ENCODE assay signal across 8 mouse cellular contexts in the genomic region with DNA sequence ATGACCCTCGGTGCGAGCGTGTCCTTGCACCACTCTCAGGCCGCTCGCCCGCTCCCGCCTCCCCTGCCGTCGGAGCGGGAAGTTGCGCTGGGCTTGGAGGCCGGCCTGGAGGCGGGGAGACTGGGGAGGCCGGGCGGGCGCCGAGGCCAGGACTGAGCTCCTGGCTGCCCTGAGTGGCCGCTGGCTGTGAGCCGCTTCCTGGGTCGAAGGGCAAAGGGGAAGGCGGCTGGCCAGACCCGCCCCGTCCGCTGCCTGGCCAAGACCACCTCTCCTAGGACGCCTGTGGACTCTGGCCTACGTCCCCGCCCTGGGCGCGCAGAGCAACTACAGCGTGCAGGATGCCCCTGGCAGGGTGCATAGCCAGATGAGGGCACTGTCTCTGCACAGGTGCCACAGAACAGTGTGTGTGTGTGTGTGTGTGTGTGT. TPM values are rescaled to one million over a fixed set of nuclear protein-coding genes. Genes with fewer than 3 reads are reported as not detected.
A peak's percentile ranks its signal among the peaks of the same experiment; 100 is the strongest.
DNase-seq lines count a peak whose midpoint lies in the region; ATAC-seq and TF ChIP-seq lines count a peak whose summit lies in the region.

No protein-coding gene starts in this region.

- H3K9ac ChIP-seq in hindbrain, embryonic 14.5 days, result peak overlapping the region; percentile 87
- no peak overlapping the region for H3K9ac ChIP-seq in lung, postnatal 0 days (replicated peaks; ENCODE audit: low read depth)

- H3K4me3 ChIP-seq in hindbrain, embryonic 14.5 days (replicated peaks; ENCODE audit: low read length), result peak overlapping the region; percentile 66
- H3K4me3 ChIP-seq in lung, postnatal 0 days (ENCODE audit: low read depth, low read length), result peak overlapping the region; percentile 87

- peak; percentile 57 for ATAC-seq in hindbrain, embryonic 14.5 days (ENCODE audit: low FRiP score)
- peak; percentile 87 for ATAC-seq in lung, postnatal 0 days

- peaks cover 25% of the 10 kb centered on the region for H3K4me1 ChIP-seq in hindbrain, embryonic 14.5 days (replicated peaks; ENCODE audit: control insufficient read depth, insufficient read depth, low read length)
- H3K4me1 ChIP-seq in lung, postnatal 0 days (ENCODE audit: insufficient read depth, low read depth, low read length), result peaks cover 12% of the 10 kb centered on the region; the same call in 1 of the 2 replicates

- TF ChIP-seq EP300 in lung, postnatal 0 days (IDR thresholded peaks at IDR 0.05), result no peak

- H3K4me2 ChIP-seq in hindbrain, embryonic 14.5 days (replicated peaks), result peak overlapping the region; percentile 72
- H3K4me2 ChIP-seq in lung, postnatal 0 days (replicated peaks; ENCODE audit: low read depth, low read length), result peak overlapping the region; percentile 93

- TF ChIP-seq CTCF in lung, postnatal 0 days (IDR thresholded peaks at IDR 0.05), result peak; percentile 61

- no peaks in the 10 kb centered on the region for H3K36me3 ChIP-seq in hindbrain, embryonic 14.5 days (replicated peaks; ENCODE audit: control insufficient read depth, insufficient read depth)
- H3K36me3 ChIP-seq in lung, postnatal 0 days (ENCODE audit: insufficient read depth, low read length), result no peaks in the 10 kb centered on the region

- H3K9me3 ChIP-seq in hindbrain, embryonic 14.5 days (ENCODE audit: control insufficient read depth, low read length), result no peaks in the 10 kb centered on the region
- no peaks in the 10 kb centered on the region for H3K9me3 ChIP-seq in lung, postnatal 0 days (ENCODE audit: low read length)

- peak; percentile 8 for DNase-seq in T-cell, adult 2 months (ENCODE audit: low spot score)
- peak; percentile 58 to 59 for DNase-seq in cerebellum, postnatal 14 days
- peak; percentile 42 to 57 for DNase-seq in frontal cortex, postnatal 36 days (ENCODE audit: low spot score in 2 of 2)
- DNase-seq in hindbrain, embryonic 14.5 days (ENCODE audit: low spot score), result no peak
- DNase-seq in layer of hippocampus, postnatal 25 days (ENCODE audit: extremely low spot score in 1 of 2, low spot score in 1 of 2), result peak; percentile 50 to 53
- peak; percentile 91 for DNase-seq in lung, postnatal 0 days (ENCODE audit: low spot score)
- DNase-seq in ovary, postnatal 14 days (ENCODE audit: low spot score), result peak; percentile 86
- peak; percentile 83 to 87 for DNase-seq in urinary bladder, postnatal 4 days (ENCODE audit: low spot score in 2 of 2)

- peak overlapping the region; percentile 8; the same call in 1 of the 2 replicates for H3K27ac ChIP-seq in hindbrain, embryonic 14.5 days
- H3K27ac ChIP-seq in lung, postnatal 0 days (ENCODE audit: low read length), result peak overlapping the region; percentile 88

- H3K27me3 ChIP-seq in hindbrain, embryonic 14.5 days (ENCODE audit: control insufficient read depth, insufficient read depth, low read length), result no peaks in the 10 kb centered on the region
- H3K27me3 ChIP-seq in lung, postnatal 0 days (replicated peaks; ENCODE audit: insufficient read depth, low read length), result no peaks in the 10 kb centered on the region

- 2% methylated on average over 24 of the region's 30 CpGs for WGBS in hindbrain, embryonic 14.5 days
- WGBS in lung, postnatal 0 days, result 2% methylated on average over 29 of the region's 30 CpGs

RNA-seq across cellular contexts. Expression of a gene that starts 0.4 kb away (rescaled TPM):
- 0.16 and 0.17 TPM in 2 replicates for polyA plus RNA-seq in hindbrain, embryonic 14.5 days (2014; fragmentation: Nextera tagmentation; extraction: Ambion mirVana)
- total RNA-seq in layer of hippocampus, postnatal 25 days (2021), result 1 to 10 TPM; 1.5 TPM
- 0.48 and 0.60 TPM in 2 replicates for polyA plus RNA-seq in lung, postnatal 0 days (2015; fragmentation: Nextera tagmentation; extraction: Ambion mirVana)

RNA-seq across cellular contexts. Expression of a gene that starts 31.5 kb away (rescaled TPM):
- not detected in 2 replicates for polyA plus RNA-seq in hindbrain, embryonic 14.5 days (2014; fragmentation: Nextera tagmentation; extraction: Ambion mirVana)
- total RNA-seq in layer of hippocampus, postnatal 25 days (2021), result not detected
- polyA plus RNA-seq in lung, postnatal 0 days (2015; fragmentation: Nextera tagmentation; extraction: Ambion mirVana), result not detected in 2 replicates

RNA-seq across cellular contexts. Expression of a gene that starts 36.8 kb away (rescaled TPM):
- not detected in 2 replicates for polyA plus RNA-seq in hindbrain, embryonic 14.5 days (2014; fragmentation: Nextera tagmentation; extraction: Ambion mirVana)
- total RNA-seq in layer of hippocampus, postnatal 25 days (2021), result not detected
- polyA plus RNA-seq in lung, postnatal 0 days (2015; fragmentation: Nextera tagmentation; extraction: Ambion mirVana), result 0.13 TPM in 1 of 2 replicates, not detected in the other

RNA-seq across cellular contexts. Expression of a gene that starts 49.6 kb away (rescaled TPM):
- 5.7 and 6.2 TPM in 2 replicates for polyA plus RNA-seq in hindbrain, embryonic 14.5 days (2014; fragmentation: Nextera tagmentation; extraction: Ambion mirVana)
- total RNA-seq in layer of hippocampus, postnatal 25 days (2021), result 10 to 100 TPM in 1 of 2 experiments, 1 to 10 TPM in 1; 8.6 to 10.5 TPM
- polyA plus RNA-seq in lung, postnatal 0 days (2015; fragmentation: Nextera tagmentation; extraction: Ambion mirVana), result 159 and 168 TPM in 2 replicates
